In genomic region chr14:24014391-24014790, GRCm38 (mm10) we compare ENCODE assay signal across 14 mouse cellular contexts. TPM values are rescaled to one million over a fixed set of nuclear protein-coding genes. Genes with fewer than 3 reads are reported as not detected.
DNase-seq lines count a peak whose midpoint lies in the region; ATAC-seq lines count a peak whose summit lies in the region.
"Had no signal": no experiment of that assay in that cellular context is flagged by ENCODE, and none has a peak within 500 bp of the region (broad histone marks: within the 10 kb centered on the region; RNA-seq: fewer than 3 reads in every experiment).

Kcnma1 (minus strand) TSS chr14:24014491.

- no peak within 1 kb of the TSS for H3K9ac ChIP-seq in neural tube, embryonic 14.5 days (replicated peaks; ENCODE audit: low read depth, low read length)
- H3K9ac ChIP-seq: embryonic facial prominence, embryonic 12.5 days; neural tube, embryonic 12.5 days had no signal

- H3K4me2 ChIP-seq in neural tube, embryonic 14.5 days (ENCODE audit: low read depth, low read length) = no peak within 1 kb of the TSS
- H3K4me2 ChIP-seq: embryonic facial prominence, embryonic 12.5 days; neural tube, embryonic 12.5 days had no signal

- H3K9me3 ChIP-seq in neural tube, embryonic 14.5 days (ENCODE audit: control insufficient read depth, low read length) = no peaks in the 10 kb centered on the region
- H3K9me3 ChIP-seq: embryonic facial prominence, embryonic 12.5 days; neural tube, embryonic 12.5 days had no signal

- H3K4me1 ChIP-seq in neural tube, embryonic 14.5 days (ENCODE audit: control insufficient read depth, insufficient read depth, low read length) = no peaks in the 10 kb centered on the region
- H3K4me1 ChIP-seq: embryonic facial prominence, embryonic 12.5 days; neural tube, embryonic 12.5 days had no signal

- no peak within 1 kb of the TSS for H3K27ac ChIP-seq in neural tube, embryonic 14.5 days (ENCODE audit: low read depth, low read length)
- H3K27ac ChIP-seq: embryonic facial prominence, embryonic 12.5 days; macrophage; neural tube, embryonic 12.5 days had no signal

- no peak within 1 kb of the TSS for H3K4me3 ChIP-seq in neural tube, embryonic 14.5 days (ENCODE audit: low read depth, low read length)
- H3K4me3 ChIP-seq: embryonic facial prominence, embryonic 12.5 days; neural tube, embryonic 12.5 days had no signal

- ATAC-seq in neural tube, embryonic 14.5 days (ENCODE audit: low read depth) = no peak

- no peaks in the 10 kb centered on the region for H3K27me3 ChIP-seq in neural tube, embryonic 14.5 days (ENCODE audit: control insufficient read depth, insufficient read depth, low read length)
- H3K27me3 ChIP-seq: neural tube, embryonic 12.5 days had no signal

- DNase-seq in layer of hippocampus, adult 8-10 months (ENCODE audit: low spot score in 2 of 2) = no peak
- no peak for DNase-seq in layer of hippocampus, adult 9-11 months
- no peak for DNase-seq in adrenal gland, postnatal 4 days (ENCODE audit: low spot score in 2 of 2)
- no peak for DNase-seq in gastrocnemius, postnatal 4 days (ENCODE audit: low spot score in 2 of 2)
- DNase-seq in kidney, adult 11 months = no peak
- DNase-seq in embryo, embryonic 10.5 days (ENCODE audit: low spot score) = no peak
- no peak for DNase-seq in right cerebral cortex, postnatal 25 days
- DNase-seq: cerebellum, adult 11 months; heart, postnatal 36 days had no signal

- 58% methylated on average over 3 of the region's 3 CpGs for WGBS in neural tube, embryonic 14.5 days

- H3K36me3 ChIP-seq in neural tube, embryonic 14.5 days (ENCODE audit: control insufficient read depth, insufficient read depth, low read length) = no peaks in the 10 kb centered on the region
- H3K36me3 ChIP-seq: embryonic facial prominence, embryonic 12.5 days; neural tube, embryonic 12.5 days had no signal

RNA-seq across cellular contexts. Expression of gene Kcnma1, which starts in this region (rescaled TPM):
- total RNA-seq in layer of hippocampus, adult 8-10 months (2022) = 100 to 1,000 TPM; 137 to 161 (median 145) TPM
- total RNA-seq in adrenal gland, postnatal 4 days (2021) = 10 to 100 TPM; 54.2 to 57.4 TPM
- total RNA-seq in gastrocnemius, postnatal 4 days (2021) = 10 to 100 TPM; 26.6 to 32.2 TPM
- 23.3 and 28.9 TPM in 2 replicates for polyA plus RNA-seq in neural tube, embryonic 14.5 days (2014; fragmentation: Nextera tagmentation; extraction: Ambion mirVana)
- polyA plus RNA-seq: liver, adult 2 months; macrophage had no signal
